Mouse (Mus musculus) lung, postnatal 0 days (tissue): ENCODE measurements around the gene Rab3gap1. TPM values are rescaled to one million over a fixed set of nuclear protein-coding genes. Genes with fewer than 3 reads are reported as not detected.

ENCODE experiments used
- ATAC-seq: fragments of 200-750 bp; cut with Nextera tagmentation; 2 replicates; pipeline ENCODE4 v1.8.0; 2017; ENCODE audit warnings: moderate library complexity
- DNase-seq: peaks from one replicate; pipeline ENCODE4 v3.0.0-alpha.2; 2016; ENCODE audit warnings: low spot score
- H3K27ac ChIP-seq: fragments of 300-500 bp; sonication (generic); 2 replicates; pipeline ENCODE4 v1.5.1; 2014; ENCODE audit warnings: antibody characterized with exemption, mild to moderate bottlenecking, low read length, mixed read lengths
- H3K27me3 ChIP-seq: fragments of 300-500 bp; sonication (generic); replicated peaks from 2 replicates; pipeline ENCODE4 v1.6.1; 2014; ENCODE audit warnings: low read length, mixed read lengths; ENCODE audit not compliant: insufficient read depth
- H3K36me3 ChIP-seq: fragments of 300-500 bp; sonication (generic); 2 replicates; pipeline ENCODE4 v1.6.1; 2014; ENCODE audit warnings: low read length, mixed read lengths; ENCODE audit not compliant: insufficient read depth
- H3K4me1 ChIP-seq: fragments of 300-500 bp; sonication (generic); 2 replicates; pipeline ENCODE4 v1.6.1; 2014; ENCODE audit warnings: antibody characterized with exemption, low read depth, low read length, mixed read lengths; ENCODE audit not compliant: insufficient read depth
- H3K4me2 ChIP-seq: fragments of 300-500 bp; sonication (generic); replicated peaks from 2 replicates; pipeline ENCODE4 v1.6.1; 2014; ENCODE audit warnings: low read depth, mild to moderate bottlenecking, low read length, moderate library complexity, mixed read lengths
- H3K4me3 ChIP-seq: fragments of 300-500 bp; sonication (generic); 2 replicates; pipeline ENCODE4 v1.5.1; 2014; ENCODE audit warnings: low read depth, low read length
- H3K9ac ChIP-seq: fragments of 300-500 bp; sonication (generic); replicated peaks from 2 replicates; pipeline ENCODE4 v1.6.1; 2014; ENCODE audit warnings: low read depth, mild to moderate bottlenecking
- H3K9me3 ChIP-seq: fragments of 300-500 bp; sonication (generic); 2 replicates; pipeline ENCODE4 v1.6.1; 2016; ENCODE audit warnings: low read length, mixed read lengths
- CTCF ChIP-seq: IDR thresholded peaks from 2 replicates; pipeline ENCODE4 v1.5.1; 2016; ENCODE audit warnings: antibody characterized with exemption, mild to moderate bottlenecking
- EP300 ChIP-seq: IDR thresholded peaks from 2 replicates; pipeline ENCODE4 v1.6.1; 2016; ENCODE audit warnings: antibody characterized with exemption, mild to moderate bottlenecking, control low read depth
- WGBS: fragments of 180-500 bp; shearing (Covaris S2); extraction: QIAGEN DNeasy Blood & Tissue Kit; methylation state at CpG from one replicate; pipeline ENCODE4 v1.1.7; 2014; 5-methylcytosine and 5-hydroxymethylcytosine counted together
- polyA plus RNA-seq: library from polyadenylated mRNA; unstranded; fragments of >200 nt; fragmentation: Nextera tagmentation; extraction: Ambion mirVana; gene quantifications from 2 replicates; pipeline ENCODE4 v1.2.1, GENCODE M21; 2015

The Rab3gap1 gene
- polyA plus RNA-seq, 1 experiment from 2014 or later, result 17.6 TPM

GRCm38 (mm10) chr1:127974082-127974481 is 105.5 kb downstream of the Rab3gap1 start:
- no peak for ATAC-seq
- H3K4me1 ChIP-seq, result no peaks in the 10 kb centered on the region
- no peaks in the 10 kb centered on the region for H3K27me3 ChIP-seq
- no peaks in the 10 kb centered on the region for H3K36me3 ChIP-seq
- no peak overlapping the region for H3K9ac ChIP-seq
- no peak overlapping the region for H3K4me3 ChIP-seq
- 94% methylated on average over 4 of the region's 4 CpGs for WGBS
- TF ChIP-seq EP300, result no peak
- TF ChIP-seq CTCF, result no peak
- no peak overlapping the region for H3K4me2 ChIP-seq
- no peak overlapping the region for H3K27ac ChIP-seq
- no peaks in the 10 kb centered on the region for H3K9me3 ChIP-seq
- DNase-seq, result no peak

GRCm38 (mm10) chr1:127975676-127976075 is 107.1 kb downstream of the Rab3gap1 start:
- ATAC-seq, result peak; percentile 94
- Histone ChIP-seq H3K4me1 (no peaks in the 10 kb centered on the region), H3K36me3 (no peaks in the 10 kb centered on the region), H3K9ac (no peak overlapping the region), H3K27ac (peak overlapping the region; percentile 66), H3K27me3 (no peaks in the 10 kb centered on the region), H3K9me3 (no peaks in the 10 kb centered on the region), H3K4me3 (no peak overlapping the region), H3K4me2 (no peak overlapping the region)
- TF ChIP-seq EP300 (peak; percentile 62), CTCF (no peak)
- DNase-seq, result peak; percentile 86
- WGBS, result 21% methylated on average over 2 of the region's 2 CpGs

- WGBS, result 83% methylated on average over 6 of the region's 6 CpGs
- no peak overlapping the region for H3K9ac ChIP-seq
- H3K4me3 ChIP-seq, result no peak overlapping the region
- no peak overlapping the region for H3K4me2 ChIP-seq
- no peaks in the 10 kb centered on the region for H3K36me3 ChIP-seq
- TF ChIP-seq EP300, result no peak
- TF ChIP-seq CTCF, result no peak
- H3K4me1 ChIP-seq, result no peaks in the 10 kb centered on the region
- no peaks in the 10 kb centered on the region for H3K27me3 ChIP-seq
- peak overlapping the region; percentile 66 for H3K27ac ChIP-seq
- H3K9me3 ChIP-seq, result no peaks in the 10 kb centered on the region
- no peak; the same call in 1 of the 2 replicates for ATAC-seq
- no peak for DNase-seq
These were observed 107.5 kb downstream of the Rab3gap1 start for GRCm38 (mm10) chr1:127976106-127976505.

GRCm38 (mm10) chr1:127978125-127978524 is 109.6 kb downstream of the Rab3gap1 start:
- DNase-seq (no peak), ATAC-seq (no peak)
- H3K27ac ChIP-seq, result no peak overlapping the region
- TF ChIP-seq EP300 (no peak), CTCF (no peak)
- H3K36me3 ChIP-seq, result no peaks in the 10 kb centered on the region
- H3K9ac ChIP-seq, result no peak overlapping the region
- no peak overlapping the region for H3K4me3 ChIP-seq
- H3K27me3 ChIP-seq, result no peaks in the 10 kb centered on the region
- 0 out of 2 replicates have a peak, but pooled peaks cover 3% of the 10 kb centered on the region for H3K4me1 ChIP-seq
- no peaks in the 10 kb centered on the region for H3K9me3 ChIP-seq
- WGBS, result 56% methylated on average over 1 of the region's 1 CpGs
- no peak overlapping the region for H3K4me2 ChIP-seq

- no peak overlapping the region for H3K9ac ChIP-seq
- no peaks in the 10 kb centered on the region for H3K9me3 ChIP-seq
- H3K27ac ChIP-seq, result no peak overlapping the region
- no peaks in the 10 kb centered on the region for H3K27me3 ChIP-seq
- no peak for ATAC-seq
- H3K4me1 ChIP-seq, result 0 out of 2 replicates have a peak, but pooled peaks cover 3% of the 10 kb centered on the region
- H3K4me2 ChIP-seq, result no peak overlapping the region
- TF ChIP-seq EP300 (no peak), CTCF (0 out of 2 replicates have a peak, but pooled peaks have one; percentile 13)
- WGBS, result 56% methylated on average over 2 of the region's 2 CpGs
- no peak overlapping the region for H3K4me3 ChIP-seq
- no peak for DNase-seq
- H3K36me3 ChIP-seq, result no peaks in the 10 kb centered on the region
These were observed 112.5 kb downstream of the Rab3gap1 start for GRCm38 (mm10) chr1:127980911-127981559.

GRCm38 (mm10) chr1:127982268-127982667 is 113.7 kb downstream of the Rab3gap1 start:
- no peak for TF ChIP-seq EP300
- TF ChIP-seq CTCF, result no peak
- WGBS, result 36% methylated on average over 3 of the region's 3 CpGs
- DNase-seq, result no peak

More at GRCm38 (mm10) chr1:127982268-127982667, 113.7 kb downstream of the Rab3gap1 start:
- H3K4me2 ChIP-seq, result no peak overlapping the region
- H3K4me1 ChIP-seq, result 0 out of 2 replicates have a peak, but pooled peaks cover 3% of the 10 kb centered on the region
- H3K27me3 ChIP-seq, result no peaks in the 10 kb centered on the region
- no peak overlapping the region for H3K9ac ChIP-seq
- ATAC-seq, result peak; percentile 59
- H3K9me3 ChIP-seq, result no peaks in the 10 kb centered on the region
- H3K4me3 ChIP-seq, result no peak overlapping the region
- H3K27ac ChIP-seq, result peak overlapping the region; percentile 59
- H3K36me3 ChIP-seq, result no peaks in the 10 kb centered on the region
